Mouse (Mus musculus) embryo, embryonic 10.5 days (tissue): ENCODE measurements around the gene Dmrt3.

ENCODE experiments used
- DNase-seq: peaks from one replicate; pipeline ENCODE4 v3.0.0-alpha.2; 2015; ENCODE audit warnings: low spot score

The Dmrt3 gene

DNA sequence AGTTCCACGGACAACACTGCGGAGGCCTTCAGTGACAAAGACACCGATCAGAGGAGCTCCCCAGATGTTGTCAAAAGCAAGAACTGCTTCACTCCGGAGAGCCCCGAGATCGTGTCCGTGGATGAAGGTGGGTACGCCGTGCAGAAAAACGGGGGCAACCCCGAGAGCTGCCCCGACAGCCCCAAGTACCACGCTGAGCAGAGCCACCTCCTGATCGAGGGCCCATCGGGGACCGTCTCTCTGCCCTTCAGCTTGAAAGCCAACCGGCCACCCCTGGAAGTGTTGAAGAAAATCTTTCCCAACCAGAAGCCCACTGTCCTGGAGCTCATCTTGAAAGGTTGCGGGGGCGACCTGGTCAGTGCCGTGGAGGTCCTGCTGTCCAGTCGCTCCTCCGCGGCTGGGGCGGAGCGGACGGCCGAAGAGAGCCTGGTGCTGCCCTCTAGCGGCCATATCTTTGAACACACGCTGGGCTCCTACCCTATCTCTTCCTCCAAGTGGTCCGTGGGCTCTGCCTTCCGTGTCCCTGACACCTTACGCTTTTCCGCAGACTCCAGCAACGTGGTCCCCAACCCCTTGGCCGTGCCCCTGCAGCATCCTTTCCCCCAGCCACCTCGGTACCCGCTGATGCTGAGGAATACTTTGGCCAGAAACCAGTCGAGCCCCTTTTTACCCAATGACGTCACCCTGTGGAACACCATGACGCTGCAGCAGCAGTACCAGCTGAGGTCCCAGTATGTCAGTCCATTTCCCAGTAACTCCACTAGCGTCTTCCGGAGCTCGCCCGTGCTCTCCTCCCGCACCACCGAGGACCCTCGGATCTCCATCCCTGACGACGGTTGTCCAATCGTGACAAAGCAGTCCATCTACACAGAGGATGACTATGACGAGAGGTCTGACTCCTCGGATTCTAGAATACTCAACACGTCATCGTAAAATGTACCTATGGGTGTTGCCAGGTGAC lies 12.5 kb downstream of the Dmrt3 start:
- DNase-seq, result peak; percentile 84

- DNase-seq, result peak; percentile 89
These were observed 18.4 kb downstream of the Dmrt3 start for GRCm38 (mm10) chr19:25628490-25628889.

DNA sequence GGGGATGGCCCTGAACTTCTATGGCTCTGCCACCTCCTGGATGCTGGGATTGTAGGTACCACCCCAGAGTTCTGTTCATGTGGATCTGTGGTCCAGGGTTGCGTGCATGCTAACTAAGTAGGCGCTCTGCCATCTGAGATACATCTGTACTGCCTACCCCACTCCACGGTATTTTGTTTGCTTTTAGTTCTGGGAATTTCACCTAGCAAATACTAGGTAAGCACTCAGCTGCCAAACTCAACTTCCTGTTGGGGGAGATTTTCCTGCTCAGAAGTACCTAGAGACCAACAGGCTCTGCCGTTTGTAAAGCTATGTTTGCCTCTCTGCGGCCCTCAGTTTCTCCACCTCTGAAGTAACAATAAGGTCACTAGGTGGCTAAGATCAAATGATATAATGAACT lies 25.0 kb downstream of the Dmrt3 start:
- DNase-seq, result no peak

GRCm38 (mm10) chr19:25635622-25636244 lies 25.6 kb downstream of the Dmrt3 start:
- peak; percentile 92 for DNase-seq

DNA sequence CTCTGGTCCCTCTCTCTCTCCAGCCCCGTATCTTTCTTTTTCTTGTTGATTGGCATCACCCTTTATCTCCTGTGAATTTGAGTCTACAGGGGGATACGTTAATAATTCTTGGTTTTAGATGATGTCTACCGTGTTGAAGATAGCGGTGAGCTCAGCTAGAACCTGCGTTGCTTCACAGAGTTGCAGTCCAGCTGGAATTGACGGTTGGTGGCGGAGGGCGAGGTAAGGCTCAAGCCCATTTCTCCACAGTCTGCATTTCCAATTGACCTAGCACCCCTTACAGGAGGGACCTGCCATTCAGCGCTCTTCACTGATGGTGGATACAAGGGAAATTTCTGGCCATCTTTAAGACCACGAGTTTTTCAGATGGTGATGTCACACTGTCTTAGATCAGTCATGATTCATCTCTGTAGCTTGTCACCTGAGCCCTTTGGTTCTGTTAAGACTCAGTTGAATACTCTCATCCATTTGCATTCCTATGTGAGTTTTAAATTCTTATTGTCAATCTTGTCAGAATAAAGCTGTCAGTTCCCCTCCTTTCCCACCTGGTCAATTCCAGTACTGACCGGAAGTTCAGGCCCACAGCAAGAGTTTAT lies 28.8 kb downstream of the Dmrt3 start:
- DNase-seq, result no peak

DNA sequence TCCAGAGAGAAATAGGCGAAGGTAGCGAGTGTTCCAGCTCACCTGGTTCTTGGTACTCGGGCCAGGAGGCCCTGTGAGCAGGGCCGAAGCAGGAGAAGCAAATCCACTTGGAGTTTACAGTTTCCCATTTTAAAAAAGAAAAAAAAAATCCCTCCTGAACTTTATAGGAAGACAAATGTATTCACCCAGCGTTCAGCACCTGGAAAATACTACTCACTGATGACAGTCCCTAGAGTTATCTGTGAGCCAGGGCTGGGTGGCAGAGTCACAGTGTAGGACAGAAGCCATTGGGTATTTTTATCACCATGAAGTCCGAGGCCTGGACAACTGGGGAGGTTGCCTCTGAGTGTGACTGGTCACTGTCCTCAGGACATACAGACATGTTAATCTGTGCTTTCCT lies 31.7 kb downstream of the Dmrt3 start:
- DNase-seq, result no peak

DNA sequence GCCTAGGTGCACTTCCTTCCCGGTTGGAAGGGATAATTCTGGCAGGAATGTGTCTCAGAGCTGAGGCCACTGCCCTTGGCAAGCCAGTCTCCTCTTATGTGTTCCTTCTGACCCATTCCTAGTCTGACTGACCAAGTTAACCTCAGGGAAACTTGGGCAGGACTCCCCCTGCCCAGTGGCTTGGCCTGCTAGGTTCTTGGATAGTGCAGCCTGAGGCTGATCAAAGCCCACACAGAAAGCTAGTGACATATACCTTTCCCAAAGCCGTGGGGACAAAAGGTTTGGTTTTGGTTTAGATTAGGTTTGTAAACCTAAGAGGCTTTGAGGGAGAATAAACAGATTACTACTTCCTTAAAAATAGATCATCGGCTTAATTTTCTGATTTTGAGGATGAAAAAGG lies 37.0 kb downstream of the Dmrt3 start:
- DNase-seq, result no peak

- DNase-seq, result no peak
These were observed 38.6 kb downstream of the Dmrt3 start for GRCm38 (mm10) chr19:25648701-25649100.

DNA sequence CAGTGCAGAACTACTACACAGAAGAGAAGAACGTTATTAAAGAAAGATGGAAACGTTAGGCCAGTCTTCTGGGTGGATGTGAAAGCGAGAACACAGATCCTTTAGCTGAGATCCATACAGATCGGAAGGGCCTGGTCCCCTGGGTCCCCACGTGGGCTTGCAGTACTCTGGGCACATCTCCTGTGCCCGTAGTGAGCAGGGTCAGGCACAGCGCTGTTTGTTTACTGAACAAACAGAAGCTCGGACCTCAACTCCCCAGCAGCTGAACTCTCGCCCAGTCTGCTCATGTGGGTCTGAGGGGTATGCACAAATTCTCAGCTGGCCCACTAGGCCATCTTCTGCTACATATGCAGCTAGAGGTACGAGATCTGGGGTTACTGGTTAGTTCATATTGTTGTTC lies 40.4 kb downstream of the Dmrt3 start:
- no peak for DNase-seq

DNA sequence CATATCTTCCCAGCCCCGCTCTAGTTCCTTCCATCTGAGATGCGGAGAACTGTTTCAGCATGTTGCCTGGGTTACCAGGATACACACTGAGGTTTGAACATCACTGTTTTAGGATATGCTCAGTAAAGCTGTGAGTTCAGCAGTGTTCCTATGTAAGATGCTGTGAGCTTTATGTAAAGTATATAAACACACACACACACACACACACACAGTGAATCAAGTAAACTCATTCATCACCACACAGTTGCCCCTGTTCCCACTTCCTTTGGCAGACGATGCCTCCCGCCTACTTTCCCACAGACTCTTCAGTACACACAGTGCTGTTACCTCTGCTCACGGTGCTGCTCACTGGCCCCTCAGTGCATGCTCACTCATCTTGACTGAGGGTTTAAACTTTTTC lies 42.5 kb downstream of the Dmrt3 start:
- DNase-seq, result no peak

DNA sequence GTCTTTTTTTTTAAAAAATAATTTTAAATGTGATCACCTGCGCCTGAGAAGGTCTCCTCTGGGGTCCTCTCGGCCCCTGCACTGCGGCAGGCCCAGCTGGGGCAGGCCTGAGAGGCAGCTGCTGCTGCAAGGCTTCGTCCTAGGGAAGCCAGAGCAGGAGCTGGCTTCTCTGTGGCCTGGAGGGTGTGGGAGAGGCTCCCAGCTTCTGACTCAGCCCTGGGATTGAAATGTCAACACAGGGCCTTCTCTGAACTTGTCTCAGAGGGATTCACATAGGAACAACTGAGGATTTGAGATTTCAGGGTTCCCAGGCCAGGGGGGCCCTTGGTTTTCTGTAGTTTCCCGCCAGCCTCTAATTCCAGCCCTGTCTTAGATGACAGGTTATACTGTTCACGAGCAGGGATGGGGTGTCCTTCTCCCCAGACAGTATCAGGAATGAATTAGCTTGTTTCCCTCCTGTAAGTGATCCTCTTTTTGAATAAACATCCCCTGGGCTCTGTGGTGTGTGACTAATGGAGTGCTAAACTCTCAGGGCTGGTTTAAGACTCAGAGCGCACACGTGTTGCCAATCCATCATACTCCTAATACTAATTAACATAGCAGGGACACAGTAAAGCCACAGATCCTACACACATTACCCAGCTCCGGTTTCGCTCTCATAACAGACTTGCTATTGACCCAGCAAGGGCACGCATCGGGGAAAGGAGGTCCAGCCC lies 44.1 kb downstream of the Dmrt3 start:
- DNase-seq, result peak; percentile 68

DNA sequence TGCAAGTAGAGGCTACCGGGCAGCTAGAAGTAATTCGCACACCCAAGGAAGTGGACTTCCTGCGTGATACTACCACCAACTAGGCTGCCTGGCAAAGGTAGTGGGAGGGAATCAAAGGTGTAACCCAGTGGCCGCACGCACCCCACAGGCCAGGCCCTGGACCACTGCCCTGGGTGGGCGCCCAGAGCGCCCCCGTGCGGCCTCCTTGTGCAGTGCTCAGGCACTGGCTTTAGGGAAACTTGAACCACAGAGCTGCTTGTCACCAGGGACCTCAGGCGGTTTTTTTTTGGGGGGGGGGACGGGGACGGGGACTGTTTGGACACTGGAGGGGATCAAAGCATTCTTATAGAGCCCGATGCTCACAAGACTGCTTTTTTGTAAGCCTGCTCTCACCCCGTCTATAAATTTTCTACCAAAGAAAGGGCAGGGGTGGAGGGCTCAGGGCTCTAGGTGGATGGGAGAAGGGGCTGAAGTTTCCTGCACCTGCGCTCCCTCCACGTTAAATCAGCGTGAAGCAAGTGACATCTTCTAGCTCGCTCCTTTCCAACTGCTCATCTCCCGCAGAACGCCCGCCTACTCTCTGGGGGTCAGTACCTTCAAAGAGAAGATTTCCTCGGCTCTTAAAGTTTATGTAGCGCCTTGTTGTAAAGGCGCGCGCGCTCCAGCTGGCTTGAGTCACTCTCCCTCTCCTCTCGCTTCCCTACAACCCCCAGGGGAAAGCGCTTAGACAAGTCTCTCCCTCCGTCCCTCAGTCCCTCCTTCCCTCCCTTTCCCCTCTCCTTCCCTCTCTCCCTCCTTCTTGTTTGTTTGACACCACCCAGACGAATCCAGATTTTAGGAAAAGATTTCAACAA lies 55.6 kb downstream of the Dmrt3 start:
- DNase-seq, result peak; percentile 56

DNA sequence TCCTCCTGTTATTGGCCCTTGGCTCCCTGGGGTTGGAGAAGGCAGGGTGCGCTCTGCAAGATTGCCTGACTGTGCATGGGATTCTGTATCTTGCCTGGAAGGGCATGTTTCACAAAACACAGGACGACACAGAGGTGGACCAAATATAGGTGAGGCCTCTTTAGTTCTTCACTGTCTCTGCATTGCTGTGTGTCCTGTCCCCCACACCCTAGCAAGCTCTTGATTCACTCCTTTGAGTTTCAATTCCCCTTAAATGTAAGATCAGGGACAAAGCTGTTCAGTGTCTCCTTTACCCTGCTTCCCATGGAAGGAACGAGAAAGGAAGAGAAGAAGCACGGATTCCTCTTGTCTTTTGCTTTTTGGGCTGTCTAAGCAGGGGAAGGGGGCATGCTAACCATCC lies 57.7 kb downstream of the Dmrt3 start:
- DNase-seq, result peak; percentile 6

DNA sequence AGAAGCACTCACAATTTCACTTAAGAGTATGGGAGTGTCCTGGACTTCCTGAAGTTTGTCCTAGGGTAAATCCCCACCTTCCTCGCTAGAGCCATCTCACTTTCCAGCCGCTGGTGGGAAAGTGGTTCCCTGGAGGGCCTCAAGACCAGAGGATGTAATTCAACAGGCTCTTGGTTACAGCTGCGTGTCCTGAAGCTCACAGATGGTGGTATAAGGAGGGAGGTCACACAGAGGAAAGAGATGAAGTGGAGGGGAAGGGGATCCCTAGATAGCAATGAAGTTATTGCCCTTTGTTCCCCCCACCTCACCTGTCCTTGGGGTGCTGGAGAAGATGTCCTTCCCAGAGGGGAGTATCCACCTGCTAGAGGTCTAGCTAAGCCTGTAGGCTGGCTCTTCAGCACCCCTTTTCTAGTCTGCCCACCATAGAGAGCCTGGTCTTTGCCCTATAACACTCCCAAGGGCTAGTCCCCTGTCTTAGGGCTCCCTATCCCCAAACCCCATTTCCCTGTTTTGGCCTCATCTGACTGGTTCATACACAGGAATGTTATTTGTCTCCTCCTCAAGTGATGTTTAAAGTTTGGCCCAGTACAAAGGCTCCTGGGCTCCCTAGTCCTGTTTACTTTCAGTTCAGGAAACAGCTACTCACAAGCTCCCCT lies 59.6 kb downstream of the Dmrt3 start:
- peak; percentile 42 for DNase-seq

DNA sequence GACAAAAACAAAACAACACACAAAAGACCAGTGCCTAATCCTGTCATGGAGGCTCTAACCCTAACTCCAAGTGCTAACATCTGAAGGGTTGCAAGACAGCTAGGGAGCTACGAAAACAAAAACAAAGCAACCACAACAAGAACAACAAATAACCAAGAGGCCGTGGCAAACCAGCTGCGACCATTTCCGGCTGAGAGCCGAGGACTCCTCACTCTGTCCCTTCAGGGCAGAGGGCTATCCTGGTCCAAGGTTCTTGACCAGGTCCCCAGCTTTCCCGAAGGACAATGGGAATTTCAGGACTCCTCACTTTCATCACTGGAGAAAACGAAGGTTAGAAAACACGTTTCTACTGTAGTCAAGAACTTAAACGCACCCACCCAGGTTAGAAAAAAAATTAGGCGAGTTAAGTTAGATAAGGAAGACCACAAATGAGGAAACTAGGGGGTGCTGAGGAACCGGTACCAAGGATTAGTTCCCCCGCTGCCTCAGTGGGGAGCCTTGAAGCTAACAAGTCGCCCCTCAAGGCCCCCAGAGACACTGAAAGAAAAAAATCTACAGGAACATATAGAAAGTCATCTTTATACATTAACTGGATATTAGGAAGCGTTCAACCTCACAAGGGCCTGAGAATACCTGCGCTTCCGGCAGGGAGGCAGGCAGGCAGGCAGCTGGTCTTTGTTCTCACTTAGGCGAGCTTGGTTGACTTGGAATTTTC lies 60.6 kb downstream of the Dmrt3 start:
- peak; percentile 33 for DNase-seq

DNA sequence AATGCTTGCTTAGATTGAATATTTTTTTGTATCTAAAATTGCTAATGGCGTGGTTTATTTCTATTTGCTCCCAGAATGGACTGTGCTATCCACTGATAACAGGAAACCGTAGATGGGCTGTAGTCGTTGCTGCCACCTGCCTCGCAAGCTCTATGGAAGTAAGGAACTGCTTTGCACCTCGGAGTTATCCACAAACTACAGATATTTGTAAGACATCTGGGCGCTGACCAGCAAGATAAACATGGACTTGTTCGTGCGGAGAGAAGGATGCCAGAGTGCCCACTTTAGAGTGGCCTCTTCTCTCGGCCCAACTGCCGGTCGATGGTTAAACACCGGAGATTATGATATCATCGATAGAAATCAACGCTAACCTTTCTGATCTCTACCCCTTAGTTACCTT lies 61.6 kb downstream of the Dmrt3 start:
- peak; percentile 63 for DNase-seq

- peak; percentile 94 for DNase-seq
These were observed 62.2 kb downstream of the Dmrt3 start, which contains the start of gene Dmrt2 for GRCm38 (mm10) chr19:25672101-25672950. Dmrt2 (plus strand) TSS chr19:25672411.
